Mouse (Mus musculus) MEL (cell line): Measurements from ENCODE around the gene Ddx55. TPM values are rescaled to one million over a fixed set of nuclear protein-coding genes. Genes with fewer than 3 reads are reported as not detected.

Experiments
- DNase-seq: peaks from one replicate; pipeline ENCODE4 v3.0.0; 2011; ENCODE audit warnings: low read depth, low spot score
- H3K27ac ChIP-seq: 2 replicates; pipeline ENCODE4 v1.5.1; 2012; ENCODE audit warnings: low read depth, mild to moderate bottlenecking, control low read depth, low read length, moderate library complexity; ENCODE audit not compliant: control insufficient read depth
- H3K27me3 ChIP-seq, 2 experiments: fragments of 150-350 bp in 1 of 2; sonication (generic) in 1 of 2; 2 replicates each; pipeline ENCODE4 v1.6.1; 2012; ENCODE audit warnings: low read length in 2 of 2, mild to moderate bottlenecking in 2 of 2, improper control_type of control experiment in 1 of 2, moderate library complexity in 1 of 2; ENCODE audit not compliant: insufficient read depth in 2 of 2, control insufficient read depth in 1 of 2
- H3K36me3 ChIP-seq, 2 experiments: 2 replicates each; pipeline ENCODE4 v1.6.1; 2012 to 2014; ENCODE audit warnings: low read length in 2 of 2, improper control_type of control experiment in 1 of 2, inconsistent platforms in 1 of 2, mild to moderate bottlenecking in 1 of 2; ENCODE audit not compliant: insufficient read depth in 2 of 2, control insufficient read depth in 1 of 2
- H3K4me1 ChIP-seq, 2 experiments: fragments of 150-350 bp in 1 of 2; sonication (generic) in 1 of 2; 2 replicates each; pipeline ENCODE4 v1.6.1; 2012; ENCODE audit warnings: low read length in 2 of 2, improper control_type of control experiment in 1 of 2, mild to moderate bottlenecking in 1 of 2; ENCODE audit not compliant: insufficient read depth in 2 of 2, control insufficient read depth in 1 of 2
- H3K4me3 ChIP-seq, 2 experiments: fragments of 150-350 bp in 1 of 2; sonication (generic) in 1 of 2; 2 replicates each; pipeline ENCODE4 v1.5.1; 2012; ENCODE audit warnings: low read depth in 2 of 2, low read length in 2 of 2, mild to moderate bottlenecking in 2 of 2, moderate library complexity in 2 of 2, control low read depth in 1 of 2, improper control_type of control experiment in 1 of 2; ENCODE audit not compliant: control insufficient read depth in 1 of 2, insufficient read depth in 1 of 2
- H3K79me2 ChIP-seq: 2 replicates; pipeline ENCODE4 v1.6.1; 2012; ENCODE audit warnings: mild to moderate bottlenecking, low read length, moderate library complexity; ENCODE audit not compliant: control insufficient read depth, poor library complexity, insufficient read depth
- H3K9ac ChIP-seq: 2 replicates; pipeline ENCODE4 v1.6.1; 2012; ENCODE audit warnings: low read depth, mild to moderate bottlenecking, control low read depth, low read length, moderate library complexity; ENCODE audit not compliant: control insufficient read depth, poor library complexity, severe bottlenecking
- H3K9me3 ChIP-seq: fragments of 150-350 bp; sonication (generic); replicated peaks from 2 replicates; pipeline ENCODE4 v1.6.1; 2012; ENCODE audit warnings: mild to moderate bottlenecking, low read length, improper control_type of control experiment, moderate library complexity; ENCODE audit not compliant: insufficient read depth
- CHD1 ChIP-seq: IDR thresholded peaks from 2 replicates; pipeline ENCODE4 v1.6.1; 2012; ENCODE audit warnings: low read depth, mild to moderate bottlenecking, inconsistent platforms, low read length, improper control_type of control experiment
- CTCF ChIP-seq, 3 experiments: IDR thresholded peaks in 2 of 3; conservative IDR thresholded peaks in 1 of 3; 2 replicates each; pipeline ENCODE4 v1.5.1; 2011 to 2012; ENCODE audit warnings: low read length in 3 of 3, low read depth in 2 of 3, mild to moderate bottlenecking in 2 of 3, improper control_type of control experiment in 1 of 3, inconsistent platforms in 1 of 3, mixed read lengths in 1 of 3, moderate library complexity in 1 of 3; ENCODE audit not compliant: control insufficient read depth in 1 of 3, insufficient read depth in 1 of 3, poor library complexity in 1 of 3, severe bottlenecking in 1 of 3
- ELF1 ChIP-seq: IDR thresholded peaks from 2 replicates; pipeline ENCODE4 v1.6.1; 2014; ENCODE audit warnings: low read depth, mild to moderate bottlenecking, inconsistent platforms, low read length, improper control_type of control experiment, moderate library complexity
- ETS1 ChIP-seq: IDR thresholded peaks from 2 replicates; pipeline ENCODE4 v1.6.1; 2012; ENCODE audit warnings: low read depth, mild to moderate bottlenecking, inconsistent platforms, low read length, improper control_type of control experiment, moderate library complexity
- MAX ChIP-seq: IDR thresholded peaks from 2 replicates; pipeline ENCODE4 v1.6.1; 2011; ENCODE audit warnings: low read length, improper control_type of control experiment
- MXI1 ChIP-seq: IDR thresholded peaks from 2 replicates; pipeline ENCODE4 v1.6.1; 2011; ENCODE audit warnings: mild to moderate bottlenecking, low read depth, low read length, improper control_type of control experiment
- MYC ChIP-seq: IDR thresholded peaks from 2 replicates; pipeline ENCODE4 v1.6.1; 2011; ENCODE audit warnings: low read depth, mild to moderate bottlenecking, low read length, improper control_type of control experiment, moderate library complexity
- NELFE ChIP-seq: IDR thresholded peaks from 2 replicates; pipeline ENCODE4 v1.6.1; 2011; ENCODE audit warnings: low read depth, low read length, improper control_type of control experiment
- NRF1 ChIP-seq: IDR thresholded peaks from 2 replicates; pipeline ENCODE4 v1.6.1; 2014; ENCODE audit warnings: low read depth, mild to moderate bottlenecking, inconsistent platforms, low read length, improper control_type of control experiment, moderate library complexity; ENCODE audit not compliant: poor library complexity, insufficient read depth, severe bottlenecking
- POLR2A ChIP-seq, 2 experiments: IDR thresholded peaks; 2 replicates each; pipeline ENCODE4 v1.6.1; 2011 to 2012; ENCODE audit warnings: low read length in 2 of 2, mild to moderate bottlenecking in 2 of 2, control low read depth in 1 of 2, improper control_type of control experiment in 1 of 2, low read depth in 1 of 2, moderate library complexity in 1 of 2; ENCODE audit not compliant: control insufficient read depth in 1 of 2, insufficient read depth in 1 of 2, poor library complexity in 1 of 2
- SIN3A ChIP-seq: IDR thresholded peaks from 2 replicates; pipeline ENCODE4 v1.6.1; 2012; ENCODE audit warnings: low read length, improper control_type of control experiment, inconsistent platforms
- TCF12 ChIP-seq: IDR thresholded peaks from 2 replicates; pipeline ENCODE4 v1.6.1; 2014; ENCODE audit warnings: low read depth, mild to moderate bottlenecking, inconsistent platforms, low read length, improper control_type of control experiment, moderate library complexity
- UBTF ChIP-seq: IDR thresholded peaks from 2 replicates; pipeline ENCODE4 v1.6.1; 2012; ENCODE audit warnings: low read depth, mild to moderate bottlenecking, inconsistent platforms, low read length, improper control_type of control experiment, moderate library complexity, borderline replicate concordance; ENCODE audit not compliant: insufficient read depth
- ZNF384 ChIP-seq: IDR thresholded peaks from 2 replicates; pipeline ENCODE4 v1.6.1; 2012; ENCODE audit warnings: low read depth, mild to moderate bottlenecking, inconsistent platforms, low read length, improper control_type of control experiment
- polyA plus RNA-seq, 2 experiments: library from polyadenylated mRNA; stranded (reverse) in 1 of 2; unstranded in 1 of 2; fragments of >175 nt in 1 of 2; fragments of >200 nt in 1 of 2; gene quantifications; 2 replicates each; pipeline versions ENCODE4 v1.2.1 to v1.2.4; 2012; ENCODE audit warnings: low replicate concordance in 2 of 2, low read depth in 1 of 2; ENCODE audit not compliant: insufficient read length in 2 of 2, insufficient read depth in 1 of 2, missing spikeins in 1 of 2
- total RNA-seq: library from RNA; depleted of rRNA; stranded (reverse); fragments of 300-350 nt; gene quantifications from 2 replicates; pipeline ENCODE4 v1.2.3, GENCODE M21; 2012

The Ddx55 gene
- total and polyA plus RNA-seq, 3 experiments = 33.8 to 43.2 TPM; not detected in 1

- H3K27ac ChIP-seq = no peak overlapping the region
- peaks cover 2 to 6% of the 10 kb centered on the region in 2 experiments; a peak in 3 of 4 replicates for H3K4me1 ChIP-seq
- peaks cover 2% of the 10 kb centered on the region; the same call in 1 of the 2 replicates for H3K79me2 ChIP-seq
- no peak overlapping the region for H3K9ac ChIP-seq
- H3K4me3 ChIP-seq = no peak overlapping the region
- H3K36me3 ChIP-seq = no peaks in the 10 kb centered on the region
- no peak for DNase-seq
- no peaks in the 10 kb centered on the region for H3K9me3 ChIP-seq
- H3K27me3 ChIP-seq = no peaks in the 10 kb centered on the region
- no peak for TF ChIP-seq CHD1
These were observed 23.4 kb upstream of the Ddx55 start for GRCm38 (mm10) chr5:124529191-124529651.

- Histone ChIP-seq H3K79me2 (peaks cover 2% of the 10 kb centered on the region; the same call in 1 of the 2 replicates), H3K4me1 (peaks cover 5 to 9% of the 10 kb centered on the region in 2 experiments), H3K27ac (no peak overlapping the region), H3K4me3 (no peak overlapping the region), H3K27me3 (no peaks in the 10 kb centered on the region), H3K36me3 (peaks cover 0 to 3% of the 10 kb centered on the region in 2 experiments; a peak in 2 of 4 replicates), H3K9me3 (no peaks in the 10 kb centered on the region), H3K9ac (no peak overlapping the region)
- no peak for DNase-seq
- no peak for TF ChIP-seq TCF12
These were observed 23.0 kb upstream of the Ddx55 start for GRCm38 (mm10) chr5:124529697-124530096.

GRCm38 (mm10) chr5:124530655-124531582, 21.7 kb upstream of the Ddx55 start, which contains the start of gene Rilpl1:
Gene Rilpl1 (minus strand): TSS chr5:124531391.
- peaks cover 2% of the 10 kb centered on the region; the same call in 1 of the 2 replicates for H3K79me2 ChIP-seq
- peaks cover 14 to 19% of the 10 kb centered on the region in 2 experiments for H3K4me1 ChIP-seq
- no peaks in the 10 kb centered on the region for H3K9me3 ChIP-seq
- peaks cover 0 to 8% of the 10 kb centered on the region in 2 experiments; a peak in 2 of 4 replicates for H3K36me3 ChIP-seq
- peak; percentile 78 for DNase-seq
- no peaks in the 10 kb centered on the region for H3K27me3 ChIP-seq
- peak within 1 kb of the TSS; percentile 70 for H3K9ac ChIP-seq
- TF ChIP-seq NRF1 = peak; percentile 64
- TF ChIP-seq MXI1 = peak; percentile 52; the same call in 1 of the 2 replicates
- TF ChIP-seq SIN3A = peak; percentile 25; the same call in 1 of the 2 replicates
- 0 out of 2 replicates have a peak, but pooled peaks have one; percentile 30 for TF ChIP-seq UBTF
- TF ChIP-seq ETS1 = no peak
- TF ChIP-seq CTCF (IDR thresholded peaks at IDR 0.05 in 2 of 3, conservative IDR thresholded peaks at IDR 0.05 in 1 of 3; ENCODE audit: control insufficient read depth in 1 of 3, insufficient read depth in 1 of 3, low read depth in 2 of 3, low read length in 3 of 3, poor library complexity in 1 of 3, severe bottlenecking in 1 of 3) = no peak
- no peak for TF ChIP-seq MYC
- TF ChIP-seq MAX = peak; percentile 39; the same call in 1 of the 2 replicates
- peak; percentile 22; the same call in 1 of the 2 replicates for TF ChIP-seq NELFE
- TF ChIP-seq POLR2A (IDR thresholded peaks at IDR 0.05; ENCODE audit: control insufficient read depth in 1 of 2, insufficient read depth in 1 of 2, low read depth in 1 of 2, low read length in 2 of 2, poor library complexity in 1 of 2) = no peak; a peak in 1 of 4 replicates
- TF ChIP-seq ELF1 = no peak
- no peak for TF ChIP-seq ZNF384
- H3K4me3 ChIP-seq = peak within 1 kb of the TSS; percentile 78 to 99
- no peak within 1 kb of the TSS for H3K27ac ChIP-seq
